Mouse (Mus musculus) spleen, postnatal 4 days (tissue): ENCODE data around the gene Arl2.

Experiments used
- DNase-seq, 2 experiments: peaks; one replicate each; pipeline ENCODE4 v3.0.0; 2022; ENCODE audit warnings: low spot score in 2 of 2

The Arl2 gene

GRCm38 (mm10) chr19:6126789-6127580 is 14.4 kb downstream of the Arl2 start:
- DNase-seq, result no peak

GRCm38 (mm10) chr19:6126289-6126688 is 15.1 kb downstream of the Arl2 start:
- peak; percentile 77 to 88 for DNase-seq

- no peak for DNase-seq
Observed at GRCm38 (mm10) chr19:6124898-6125297, 16.4 kb downstream of the Arl2 start.

GRCm38 (mm10) chr19:6123330-6123729 is 18.0 kb downstream of the Arl2 start:
- DNase-seq, result no peak

- peak in 1 of 2 experiments; percentile 62 for DNase-seq
Observed at GRCm38 (mm10) chr19:6121761-6122160, 19.6 kb downstream of the Arl2 start.

- DNase-seq, result no peak
Observed at GRCm38 (mm10) chr19:6118677-6119185, 22.6 kb downstream of the Arl2 start.

GRCm38 (mm10) chr19:6117986-6118676 is 23.2 kb downstream of the Arl2 start, which contains the start of gene Sac3d1:
Sac3d1 (minus strand) TSS chr19:6118650.
- DNase-seq, result peak; percentile 88 to 92

GRCm38 (mm10) chr19:6117346-6117985 is 23.9 kb downstream of the Arl2 start:
- DNase-seq, result no peak

- DNase-seq, result no peak
Observed at GRCm38 (mm10) chr19:6116113-6116850, 25.1 kb downstream of the Arl2 start.

- DNase-seq, result no peak
Observed at GRCm38 (mm10) chr19:6113116-6113515, 28.2 kb downstream of the Arl2 start.

- DNase-seq, result peak in 1 of 2 experiments; percentile 57
Observed at GRCm38 (mm10) chr19:6105586-6105985, 35.8 kb downstream of the Arl2 start, which contains the start of gene Naaladl1. Naaladl1 (plus strand) TSS chr19:6105782.

- no peak for DNase-seq
Observed at GRCm38 (mm10) chr19:6104476-6104875, 36.9 kb downstream of the Arl2 start.

- peak; percentile 82 to 86 for DNase-seq
Observed at GRCm38 (mm10) chr19:6102169-6102853, 39.0 kb downstream of the Arl2 start.

GRCm38 (mm10) chr19:6101186-6101585 is 40.2 kb downstream of the Arl2 start:
- DNase-seq, result no peak

- DNase-seq, result no peak
Observed at GRCm38 (mm10) chr19:6097847-6098246, 43.5 kb downstream of the Arl2 start.

- DNase-seq, result no peak
Observed at GRCm38 (mm10) chr19:6094119-6094518, 47.2 kb downstream of the Arl2 start, which contains the start of gene AC131692.1. AC131692.1 (plus strand) TSS chr19:6094419.

GRCm38 (mm10) chr19:6088841-6089240 is 52.5 kb downstream of the Arl2 start:
- no peak for DNase-seq

GRCm38 (mm10) chr19:6085417-6085879 is 55.9 kb downstream of the Arl2 start:
- DNase-seq, result peak; percentile 75 to 83

- DNase-seq, result peak; percentile 95 to 97
Observed at GRCm38 (mm10) chr19:6084478-6085248, 56.7 kb downstream of the Arl2 start, which contains the start of the genes Zfpl1 and Cdca5. Zfpl1 (minus strand) TSS chr19:6084956. Cdca5 (plus strand) TSS chr19:6084983.
